Mouse (Mus musculus) embryo, embryonic 11 days (tissue): ENCODE measurements around the gene Psenen.

ENCODE experiments used
- DNase-seq: peaks from one replicate; pipeline ENCODE4 v3.0.0-alpha.2; 2015

Psenen gene

DNA sequence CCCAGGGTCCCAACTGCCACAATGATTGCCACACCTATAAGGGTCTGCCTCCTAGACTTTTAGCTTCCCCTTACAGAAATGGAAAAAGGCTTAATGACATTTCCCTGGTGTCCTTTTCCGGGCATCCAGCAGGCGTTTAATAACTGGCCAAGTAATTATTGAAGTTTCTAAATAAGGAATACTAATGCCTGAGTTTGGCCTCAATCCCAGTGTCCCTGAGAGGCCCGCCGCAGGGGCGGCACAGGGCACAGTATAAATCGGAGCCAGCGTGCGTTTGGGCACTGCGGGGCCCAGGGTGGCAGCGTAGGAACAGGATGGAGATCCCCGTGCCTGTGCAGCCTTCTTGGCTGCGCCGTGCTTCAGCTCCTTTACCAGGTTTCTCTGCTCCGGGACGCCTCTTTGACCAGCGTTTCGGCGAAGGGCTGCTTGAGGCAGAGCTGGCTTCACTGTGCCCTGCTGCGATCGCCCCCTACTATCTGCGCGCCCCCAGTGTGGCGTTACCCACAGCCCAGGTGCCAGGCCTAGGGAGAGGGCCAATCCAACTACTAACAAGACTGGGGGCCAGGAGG, 10.3 kb downstream of the Psenen start:
- peak; percentile 24 for DNase-seq

DNA sequence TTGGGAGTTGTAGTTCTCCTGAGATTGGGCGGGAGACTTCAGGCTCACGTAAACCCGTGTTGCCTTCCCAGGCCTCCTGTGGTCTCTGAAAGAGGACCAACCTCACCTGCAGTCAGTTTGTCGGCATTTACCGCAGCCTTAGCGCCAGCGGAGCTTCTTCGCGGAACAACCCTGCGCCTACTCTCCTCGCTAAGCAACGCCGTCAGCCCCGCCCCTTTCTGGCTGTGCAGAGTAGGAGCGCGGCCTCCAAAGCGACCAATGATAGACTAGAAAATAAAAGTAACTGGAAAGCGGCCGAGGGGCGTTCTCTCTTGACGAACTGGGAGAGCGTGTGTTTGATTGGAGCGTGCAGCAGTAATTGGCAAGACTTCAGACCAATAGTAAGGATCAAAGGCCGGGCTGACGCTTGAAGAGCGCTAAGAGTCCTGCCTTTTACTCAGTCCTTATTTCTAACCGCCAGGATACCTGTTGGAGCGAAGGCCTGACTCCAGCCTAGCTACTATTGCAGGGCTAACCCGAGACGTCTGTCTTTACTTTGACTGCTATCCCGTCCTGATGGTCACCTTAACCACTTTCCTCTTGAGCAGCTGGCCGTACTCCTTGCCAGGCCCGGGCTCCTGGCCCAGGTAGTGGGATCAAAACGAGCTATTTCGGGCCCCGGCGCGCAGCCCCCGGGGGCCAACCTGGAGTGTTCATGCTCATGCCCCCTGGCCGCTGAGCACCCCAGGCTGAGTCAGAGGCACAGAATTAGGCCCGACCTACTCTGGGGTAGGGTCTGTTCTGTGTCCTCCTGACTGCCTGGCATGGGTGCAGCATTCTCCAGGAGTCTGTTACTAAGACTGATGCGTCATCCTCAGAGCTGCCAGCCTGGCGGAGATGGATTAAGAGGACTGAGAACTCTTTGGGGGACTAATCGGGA, 11.1 kb downstream of the Psenen start, which contains the start of the genes Hspb6 and Proser3:
TSS of gene Hspb6 (plus strand) at position 77 of the 919 bp plus-strand sequence.
TSS of gene Proser3 (minus strand) at position 198 of the 919 bp plus-strand sequence.
- DNase-seq = peak; percentile 98

DNA sequence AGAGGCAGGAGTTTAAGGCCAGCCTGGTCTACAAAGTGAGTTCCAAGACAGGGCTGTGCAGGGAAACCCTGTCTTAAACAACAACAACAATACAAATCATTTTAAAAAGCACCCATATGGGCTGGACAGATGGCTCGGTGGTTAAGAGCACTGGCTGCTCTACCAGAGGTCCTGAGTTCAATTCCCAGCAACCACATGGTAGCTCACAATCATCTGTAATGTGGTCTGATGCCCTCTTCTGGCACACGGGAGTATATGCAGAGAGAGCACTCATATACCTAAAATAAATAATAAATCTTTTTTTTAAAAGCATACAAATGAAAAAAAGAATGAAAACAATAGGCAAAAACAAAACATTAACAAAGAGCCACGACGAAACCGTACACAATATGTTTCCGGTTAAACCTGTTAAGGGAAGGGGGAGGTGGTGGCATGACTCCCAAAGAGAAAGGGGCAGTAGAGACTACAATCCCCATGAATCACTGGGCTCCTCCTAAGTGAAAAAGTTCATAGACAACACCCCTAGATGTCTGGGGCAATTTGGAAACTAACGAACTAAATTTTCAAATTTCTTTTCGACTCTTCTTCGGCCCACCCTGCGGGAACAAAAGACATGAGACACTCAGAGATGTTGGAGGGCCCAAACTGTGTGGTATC, 11.9 kb downstream of the Psenen start:
- peak; percentile 81 for DNase-seq

DNA sequence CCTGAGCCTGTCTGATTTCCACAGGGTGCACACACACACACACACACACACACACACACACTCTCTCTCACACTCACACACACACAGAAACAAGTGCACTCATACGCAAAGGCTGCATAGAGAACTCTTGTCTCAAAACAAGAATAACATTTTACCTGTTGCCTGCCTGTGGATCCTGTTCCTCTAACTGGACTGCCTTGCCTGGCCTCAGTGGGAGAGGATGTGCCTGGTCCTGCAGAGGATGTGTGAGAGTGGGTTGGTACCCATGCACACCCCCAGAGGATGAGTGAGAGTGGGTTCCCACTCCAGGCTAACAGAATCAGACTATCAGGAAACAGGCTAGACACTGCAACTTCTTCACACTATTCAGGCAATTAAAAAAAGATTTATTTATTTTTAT, 12.8 kb downstream of the Psenen start:
- DNase-seq = no peak

DNA sequence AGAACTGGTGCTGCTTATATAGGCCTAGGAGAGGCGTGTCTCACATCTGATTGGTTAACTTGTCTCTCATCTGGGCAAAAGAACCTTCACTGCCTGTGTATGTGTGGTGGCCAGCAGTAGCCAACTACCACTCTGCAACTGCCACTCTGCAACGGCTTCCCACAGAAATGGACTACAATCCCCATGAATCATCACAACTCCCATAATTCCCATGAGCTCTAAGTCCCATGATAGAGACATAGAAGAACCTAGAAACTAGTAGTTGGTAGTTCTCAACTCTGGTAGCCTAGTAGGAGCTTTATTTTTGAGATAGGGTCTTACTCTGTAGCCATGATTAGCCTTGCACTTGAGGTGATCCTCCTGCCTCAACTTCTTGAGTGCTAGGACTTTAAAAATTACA, 13.5 kb downstream of the Psenen start:
- DNase-seq = no peak

DNA sequence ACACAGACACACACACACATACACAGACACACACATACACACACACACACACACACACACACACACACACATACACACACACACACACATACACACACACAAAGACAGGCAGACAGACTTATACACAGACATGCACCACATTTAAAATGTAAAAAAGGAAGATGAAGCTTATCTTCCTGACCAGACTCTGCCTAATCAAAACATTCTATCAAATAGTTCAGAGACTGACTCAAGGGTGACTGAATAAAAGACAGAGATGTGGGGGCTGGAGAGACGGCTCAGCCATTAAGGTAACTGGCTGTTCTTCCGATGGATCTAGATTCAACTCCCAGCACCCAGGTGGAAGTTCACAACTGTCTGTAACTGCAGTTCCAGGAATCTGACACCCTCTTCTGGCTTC, 19.1 kb downstream of the Psenen start:
- DNase-seq = no peak

DNA sequence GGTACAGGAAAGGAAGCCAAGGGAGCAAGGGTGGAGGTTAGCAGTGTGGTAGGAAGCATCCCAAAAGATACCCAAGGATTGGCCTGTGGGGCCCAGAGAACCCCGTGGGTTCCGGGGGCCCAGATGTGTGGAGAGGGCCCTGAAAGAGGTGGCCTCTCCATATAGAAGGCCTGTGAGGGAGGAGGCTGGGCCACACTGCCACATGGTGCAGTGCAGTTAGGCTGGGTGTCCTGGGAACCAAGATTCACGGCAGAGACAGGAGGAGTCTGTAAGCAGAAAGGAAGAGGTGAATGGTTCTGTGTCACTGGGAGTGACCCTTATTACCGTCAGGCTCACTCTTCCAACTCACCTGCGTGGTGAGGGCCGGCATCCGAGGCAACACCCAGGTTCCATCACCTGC, 22.9 kb downstream of the Psenen start:
- no peak for DNase-seq

DNA sequence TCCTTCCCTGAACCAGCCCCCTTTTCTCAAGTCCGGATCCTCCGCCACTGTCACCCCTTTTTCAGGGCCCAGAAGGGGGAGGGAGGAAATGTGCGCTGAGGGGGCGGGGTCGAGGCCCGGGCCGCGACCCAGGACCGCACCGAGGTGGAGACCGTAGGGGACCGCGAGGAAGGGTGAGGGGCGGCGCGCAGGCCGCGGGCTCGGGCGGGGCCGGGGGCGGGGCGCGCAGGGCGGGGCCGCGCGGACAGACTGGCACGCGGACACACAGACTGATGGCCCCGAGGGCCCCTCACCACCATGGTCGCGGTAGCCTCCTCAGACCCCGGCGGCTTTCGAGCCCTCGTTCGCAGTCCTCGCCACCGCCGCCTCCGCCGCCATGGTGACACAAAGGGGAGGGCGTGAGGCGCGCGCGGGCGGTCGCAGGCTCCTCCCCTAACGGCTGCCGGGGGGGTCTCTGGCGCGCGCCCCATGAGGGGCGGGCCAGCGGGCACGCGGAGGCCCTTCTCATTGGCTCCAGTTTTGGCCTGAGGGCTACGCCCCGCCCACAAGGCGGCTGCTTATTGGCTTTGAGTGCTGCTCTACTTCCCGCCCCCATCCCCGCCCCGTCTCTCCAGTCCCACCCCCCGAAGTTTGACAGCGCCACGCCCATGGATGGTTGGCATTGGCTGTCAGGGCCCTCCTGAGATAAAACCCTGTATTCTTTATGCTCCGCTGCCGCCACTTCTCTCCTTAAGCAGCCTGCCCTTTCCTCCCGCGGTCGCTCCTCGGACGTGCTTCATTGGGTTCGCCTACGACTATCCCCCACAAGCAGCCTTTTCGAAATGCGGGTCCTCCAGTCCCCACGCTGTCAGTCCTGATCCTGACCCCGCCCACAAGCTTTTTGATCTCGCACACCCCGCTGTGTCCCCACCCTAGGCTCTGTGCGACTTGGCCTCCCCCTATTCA, 28.5 kb downstream of the Psenen start, which contains the start of gene Arhgap33:
TSS of gene Arhgap33 (minus strand) at position 428 of the 945 bp plus-strand sequence.
- DNase-seq = peak; percentile 100

DNA sequence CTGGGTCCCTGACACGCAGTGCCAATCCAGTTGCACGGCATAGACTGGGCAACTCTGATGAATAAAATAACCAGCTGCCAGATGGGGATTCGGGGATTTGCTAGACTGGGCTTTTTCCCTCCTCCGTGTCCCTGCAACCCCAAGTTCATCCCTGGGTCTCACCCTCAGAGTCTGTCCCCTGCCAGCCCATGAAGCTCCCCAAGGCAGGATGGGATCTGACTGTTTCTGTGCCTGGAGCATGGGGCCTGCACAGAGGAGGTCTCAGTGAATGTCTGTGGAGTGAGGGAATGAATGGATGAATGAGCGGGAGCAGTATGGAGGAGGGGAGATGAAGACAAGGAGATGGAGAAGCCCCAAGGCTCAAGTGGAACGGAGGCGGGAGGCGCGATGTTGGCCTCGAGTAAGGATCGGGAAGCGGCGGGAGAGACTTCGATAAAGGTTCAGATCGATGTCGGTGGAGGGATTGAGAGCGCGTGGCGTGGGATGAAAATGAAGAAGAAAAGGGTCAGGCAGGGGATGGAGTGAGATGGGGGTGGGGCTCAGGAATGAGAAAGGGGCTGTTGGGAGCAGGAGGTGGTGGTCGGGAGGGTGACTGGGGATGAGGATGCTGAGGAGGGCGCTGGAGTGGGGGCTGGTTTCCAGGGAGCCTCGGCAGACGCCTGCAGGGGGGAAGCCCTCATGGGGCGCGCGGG, 29.3 kb downstream of the Psenen start:
- peak; percentile 54 for DNase-seq

DNA sequence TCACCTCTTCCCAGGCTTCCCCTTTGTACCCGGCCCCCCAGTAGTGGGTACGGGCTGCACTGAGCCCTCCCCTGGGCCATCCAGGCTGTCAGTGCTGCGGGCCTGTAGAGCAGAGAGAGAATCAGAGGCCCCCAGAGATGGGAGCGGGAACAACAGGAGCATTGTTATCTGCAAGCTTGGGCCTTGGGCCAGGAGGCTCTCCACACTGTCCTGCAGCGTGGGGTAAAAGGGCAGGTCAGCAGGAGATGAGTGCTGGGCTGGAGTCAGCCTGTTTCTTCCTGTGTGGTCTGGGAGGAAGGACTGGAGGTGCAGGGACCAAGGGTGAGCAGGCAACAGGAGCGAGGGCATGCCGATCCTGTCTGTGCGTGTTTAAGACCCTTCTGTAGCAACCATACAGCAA, 30.5 kb downstream of the Psenen start:
- peak; percentile 53 for DNase-seq

DNA sequence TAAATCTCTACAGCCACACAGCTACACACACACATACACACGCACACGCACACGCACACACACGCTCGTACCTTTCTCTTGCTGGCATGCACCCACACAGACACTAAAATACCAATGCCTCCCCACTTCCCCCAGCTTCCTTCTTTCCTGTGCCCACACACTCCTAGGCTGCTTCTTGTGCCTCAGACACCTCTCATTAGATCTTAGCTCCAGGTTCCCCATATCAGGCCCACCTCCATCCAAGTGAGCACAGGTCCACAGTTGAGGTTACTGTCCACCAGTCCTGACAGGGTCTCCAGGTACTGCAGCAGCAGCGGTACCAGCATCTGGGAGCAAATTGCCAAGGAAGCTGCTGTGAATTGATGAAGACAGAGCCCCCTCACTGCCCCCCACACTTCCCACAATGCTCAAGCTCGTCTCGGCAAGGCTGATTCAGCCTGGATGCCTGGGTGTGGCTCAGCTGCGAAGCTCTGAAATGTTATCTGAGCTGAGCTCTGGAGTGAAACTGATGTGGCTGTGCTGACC, 32.1 kb downstream of the Psenen start:
- no peak for DNase-seq

DNA sequence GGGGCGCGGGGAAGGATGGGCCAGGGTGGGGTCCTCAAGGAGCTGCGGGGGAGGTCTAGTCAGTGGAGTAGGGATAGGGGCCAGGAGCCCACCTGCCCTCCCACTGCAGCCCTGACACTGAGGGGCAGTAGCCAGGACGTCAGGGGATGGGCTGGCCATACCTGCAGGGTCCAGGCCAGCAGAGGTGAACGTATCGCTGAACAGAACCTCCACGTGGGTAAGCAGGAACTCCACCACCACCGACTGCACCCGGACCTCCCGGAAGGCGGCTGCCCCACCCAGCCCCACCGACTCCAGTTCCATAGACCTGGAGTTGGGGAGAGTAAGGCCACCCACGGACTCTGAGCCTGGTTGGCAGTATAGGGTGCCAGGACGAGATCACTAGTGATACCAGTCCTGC, 36.4 kb downstream of the Psenen start:
- no peak for DNase-seq

DNA sequence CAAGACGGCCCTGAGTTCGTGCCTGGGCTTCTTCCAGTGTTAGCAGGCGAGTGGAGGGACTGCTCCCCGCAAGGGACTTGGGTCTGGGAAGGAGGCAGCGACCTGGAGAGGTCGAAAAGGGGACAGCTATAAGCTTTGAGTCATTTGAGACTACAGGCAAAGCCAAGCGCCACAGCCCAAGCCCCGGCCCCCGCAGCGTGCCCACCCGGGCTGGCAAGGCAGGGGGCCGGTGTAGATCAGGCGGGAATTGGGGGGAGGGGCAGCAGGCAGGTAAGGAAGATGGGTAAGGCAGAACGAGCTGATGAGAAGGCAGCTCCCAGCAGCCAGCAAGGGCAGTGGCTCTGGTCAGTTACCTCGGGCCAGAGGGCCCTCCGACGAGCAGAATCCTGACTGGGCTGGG, 37.0 kb downstream of the Psenen start:
- no peak for DNase-seq

DNA sequence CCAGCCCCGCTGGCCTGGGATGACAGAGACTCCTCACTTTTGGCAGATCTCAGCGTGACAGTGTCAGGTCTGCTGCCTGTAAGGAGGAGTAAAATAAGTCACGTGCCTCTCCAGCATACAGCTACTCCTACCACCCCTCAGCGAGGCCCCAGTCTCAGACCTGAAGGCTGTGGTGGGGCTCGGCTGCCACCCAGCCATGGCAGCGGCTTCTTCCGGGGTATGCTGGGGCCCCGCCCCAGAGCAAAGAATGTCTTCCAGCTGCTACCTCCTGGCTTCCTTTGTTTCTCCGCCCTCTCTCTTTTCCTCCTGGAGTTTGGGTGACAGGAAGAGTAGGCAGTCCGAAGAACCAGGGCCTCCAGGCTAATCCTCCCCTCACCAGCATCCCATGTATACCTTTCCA, 37.5 kb downstream of the Psenen start:
- peak; percentile 24 for DNase-seq

DNA sequence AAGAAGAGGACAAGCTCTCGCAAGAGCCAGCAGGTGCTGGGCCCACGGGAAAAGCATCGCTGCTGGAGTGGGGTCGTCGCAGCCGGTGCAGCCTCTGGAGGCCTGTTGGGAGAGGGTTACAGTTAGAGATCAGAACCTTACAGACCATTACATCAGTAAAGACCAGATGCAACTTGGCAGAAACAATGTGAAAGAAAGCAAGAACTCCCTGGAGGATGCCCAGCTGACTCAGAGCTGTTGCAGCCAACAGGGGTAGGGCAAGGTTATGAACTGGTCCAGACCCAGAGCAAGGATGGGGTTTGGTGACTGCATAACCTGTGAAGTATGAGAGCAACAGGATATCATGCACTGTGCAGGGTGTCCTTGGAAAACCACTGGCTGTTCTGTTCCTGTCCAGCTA, 38.9 kb downstream of the Psenen start:
- DNase-seq = no peak

DNA sequence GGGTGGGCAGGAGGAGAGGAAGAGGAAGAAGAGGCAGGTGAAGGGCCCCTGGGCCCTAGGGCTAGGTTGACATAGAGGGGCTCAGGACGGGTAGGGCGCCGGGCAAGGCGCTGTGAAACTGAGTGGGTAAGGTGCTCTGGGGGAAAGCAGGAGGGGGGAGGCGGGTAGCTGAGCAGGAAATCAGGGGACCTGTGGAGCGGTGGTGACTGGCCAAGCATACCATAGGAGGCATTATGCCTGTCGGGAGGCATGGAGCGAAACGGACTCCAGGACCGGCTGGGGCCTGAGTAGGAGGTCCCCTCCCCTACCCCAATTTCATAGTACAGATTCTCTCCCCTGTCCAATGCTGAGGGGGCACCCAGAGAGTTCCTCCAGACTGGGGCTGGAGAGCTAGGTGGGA, 40.6 kb downstream of the Psenen start:
- no peak for DNase-seq

DNA sequence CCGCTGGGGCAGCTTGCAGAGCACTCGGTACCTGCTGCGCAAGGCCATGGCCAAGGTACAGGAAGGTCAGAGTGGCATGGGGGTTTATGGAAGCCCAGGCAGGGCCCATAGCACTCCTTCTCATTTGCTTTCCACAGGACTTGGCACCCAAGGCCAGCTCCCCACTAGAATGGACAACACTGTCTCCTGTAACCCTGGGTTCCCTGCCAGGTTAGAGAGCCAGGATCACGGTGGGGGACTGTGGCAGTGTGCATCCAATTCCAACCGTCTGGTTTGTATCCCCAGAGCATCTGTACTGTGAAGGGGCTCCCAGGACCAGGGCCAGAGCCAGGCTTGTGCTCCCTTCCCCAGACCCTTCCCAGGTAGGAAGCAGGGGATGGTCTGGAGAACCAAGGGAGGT, 42.6 kb downstream of the Psenen start:
- DNase-seq = no peak

DNA sequence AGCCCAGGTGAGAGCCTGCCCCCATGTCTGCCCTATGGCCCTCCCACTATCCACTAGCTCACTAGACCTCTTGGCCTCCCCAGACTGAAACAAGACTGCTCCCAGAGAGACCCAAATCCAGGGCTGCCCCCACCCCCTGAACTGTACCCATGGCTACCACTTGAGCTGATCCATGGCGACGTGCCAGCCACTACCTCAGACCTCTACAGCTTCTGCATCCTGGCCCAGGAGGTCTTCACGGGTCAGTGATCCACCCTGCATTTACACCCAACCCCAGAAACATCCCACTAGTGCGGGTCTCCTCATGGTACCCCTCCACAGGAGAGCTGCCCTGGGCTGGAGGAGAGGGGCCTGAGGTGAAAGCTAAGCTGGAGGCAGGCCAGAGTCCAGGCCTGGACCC, 43.0 kb downstream of the Psenen start:
- DNase-seq = no peak

DNA sequence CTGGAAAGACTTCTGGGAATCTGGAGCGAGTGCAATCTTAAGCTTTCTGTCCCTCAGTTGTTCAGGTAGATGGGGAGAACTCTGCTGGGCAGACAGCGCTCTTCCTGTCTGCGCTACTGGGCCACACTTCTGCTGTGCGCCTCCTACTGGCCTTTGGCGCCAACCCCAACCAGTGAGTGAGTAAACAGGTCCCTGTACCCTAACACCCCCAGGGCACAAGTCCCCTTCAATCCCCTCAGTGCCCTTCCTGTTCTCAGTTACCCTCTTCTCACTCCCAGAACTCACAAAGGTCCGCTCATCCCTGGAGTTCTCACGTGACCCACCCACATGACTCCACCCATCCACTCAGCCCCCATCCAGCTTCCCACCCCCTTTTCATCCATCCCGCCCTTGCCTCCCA, 45.1 kb downstream of the Psenen start:
- DNase-seq = no peak

DNA sequence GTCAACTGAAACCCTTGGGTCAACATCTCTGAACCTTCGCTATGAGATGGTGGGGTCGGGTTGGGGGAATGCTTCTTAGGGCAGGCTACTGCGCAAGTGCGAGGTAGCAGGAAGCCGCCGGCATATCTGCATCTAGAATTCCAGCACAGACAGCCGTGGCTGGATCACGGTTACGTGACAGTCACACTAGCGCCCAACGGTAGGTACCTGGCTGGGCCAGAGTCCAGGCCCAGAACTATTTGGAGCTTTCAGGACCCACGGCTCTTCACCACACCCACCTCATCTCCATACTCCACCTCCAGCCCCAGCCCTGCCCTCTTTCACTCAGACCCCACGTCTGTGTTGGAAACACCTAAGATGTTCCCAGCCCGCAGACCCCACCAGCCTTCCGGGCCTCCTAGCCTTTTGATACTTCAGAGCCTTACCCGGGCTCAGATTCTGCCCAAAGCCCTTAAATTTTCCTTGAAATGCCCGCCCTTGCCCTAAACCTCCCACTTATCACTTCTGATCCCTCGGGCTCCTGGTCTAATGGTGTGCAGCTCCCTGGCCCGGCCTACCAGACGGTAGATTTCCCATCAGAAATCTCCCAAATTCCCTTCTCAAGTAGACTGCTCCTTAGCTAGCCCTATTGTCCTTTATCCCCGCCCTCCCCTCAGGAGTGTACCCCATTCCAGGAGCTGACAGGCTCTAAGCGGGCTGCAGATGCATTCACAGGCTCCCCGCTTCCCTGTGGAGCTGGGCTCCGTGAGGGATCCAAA, 48.2 kb downstream of the Psenen start:
- no peak for DNase-seq
